Mouse (Mus musculus) brain, adult 10 weeks (tissue): ENCODE measurements around the gene Gm8094. TPM values are rescaled to one million over a fixed set of nuclear protein-coding genes. Genes with fewer than 3 reads are reported as not detected.

Source experiments
- polyA plus RNA-seq: library from polyadenylated mRNA; stranded (reverse); fragments of 350-450 nt; fragmentation: Illumina TruSeq; extraction: RNeasy Lipid Tissue Mini Kit (QIAGEN cat#74804); gene quantifications from one replicate; pipeline ENCODE4 v1.2.3, GENCODE M21; 2015; ENCODE audit warnings: low read depth, low replicate concordance

Gm8094 gene
- polyA plus RNA-seq: 0.51 TPM

GRCm38 (mm10) chr14:43076543-43076942 is at the start of gene Gm8094:
Gm8094 (minus strand) TSS chr14:43076643.

GRCm38 (mm10) chr14:43100301-43100700 is 23.9 kb upstream of the Gm8094 start, which contains the start of gene Gm8104:
Gm8104 (plus strand) TSS chr14:43100601.

Other genes with a start within 250 kb of the Gm8094 start
- gene Gm21977, start 223.2 kb downstream of the Gm8094 start, polyA plus RNA-seq: not detected
- not detected for gene Gm8082, start 83.0 kb downstream of the Gm8094 start, polyA plus RNA-seq
- not detected for gene Gm10376, start 61.0 kb downstream of the Gm8094 start, polyA plus RNA-seq
- gene Gm8104, start 24.0 kb upstream of the Gm8094 start, polyA plus RNA-seq: 0.76 TPM
- gene Gm7233, start 103.2 kb upstream of the Gm8094 start, polyA plus RNA-seq: not detected
- not detected for gene Gm8122, start 158.7 kb upstream of the Gm8094 start, polyA plus RNA-seq
- not detected for gene Gm8126, start 182.0 kb upstream of the Gm8094 start, polyA plus RNA-seq
- gene Gm9732, start 198.4 kb upstream of the Gm8094 start, polyA plus RNA-seq: not detected
- gene Gm8127, start 217.2 kb upstream of the Gm8094 start, polyA plus RNA-seq: not detected